Mouse (Mus musculus) cortical plate, adult 2 months (tissue): Measurements from ENCODE around the gene Gm21830.

Experiments used
- CTCF ChIP-seq: fragments of 200-500 bp; IDR thresholded peaks from 2 replicates; pipeline ENCODE4 v1.5.1; 2011; ENCODE audit warnings: mild to moderate bottlenecking, control low read depth, low read length; ENCODE audit not compliant: insufficient read depth; ENCODE audit errors: extremely low read depth
- POLR2A ChIP-seq: fragments of 200-500 bp; IDR thresholded peaks from 2 replicates; pipeline ENCODE4 v1.6.1; 2011; ENCODE audit warnings: mild to moderate bottlenecking, low read length, control low read depth; ENCODE audit not compliant: insufficient read depth; ENCODE audit errors: extremely low read depth

- no peak for TF ChIP-seq CTCF
- no peak for TF ChIP-seq POLR2A
Observed at GRCm38 (mm10) chr2:67433081-67433480, 19.6 kb downstream of the Gm21830 start, which contains the start of gene Gm26727.
